Mouse (Mus musculus) left cerebral cortex, adult 2 months (tissue): ENCODE measurements at regions not wholly inside any gene's neighbourhood (a gene's known extent, or its start where the extent isn't known, plus 50 kb on each side); places are given as distances from the start of the nearest gene placed in this dataset.

Experiments used
- DNase-seq, 2 experiments: peaks; one replicate each; pipeline ENCODE4 v3.0.0; 2021 to 2022; ENCODE audit warnings: low spot score in 2 of 2, mixed read lengths in 1 of 2; ENCODE audit errors: extremely low spot score in 1 of 2
- H3K27ac ChIP-seq: fragments of 200-600 bp; 2 replicates; pipeline ENCODE4 v1.8.1; 2022
- H3K4me3 ChIP-seq: fragments of 200-600 bp; 2 replicates; pipeline ENCODE4 v1.8.1; 2022
- CTCF ChIP-seq: fragments of 200-600 bp; IDR thresholded peaks from 2 replicates; pipeline ENCODE4 v1.8.1; 2022; ENCODE audit warnings: antibody characterized with exemption, mild to moderate bottlenecking, moderate library complexity
- intact Hi-C: fragments of 180-260 bp; cut with DNase I; formaldehyde crosslinking; loops from one replicate; pipeline ENCODE4 v1.15.1; 2025

- Histone ChIP-seq H3K27ac (no peak overlapping the region), H3K4me3 (no peak overlapping the region)
- no peak for DNase-seq
- TF ChIP-seq CTCF: no peak
- intact Hi-C loops: no loop called here
Observed at GRCm38 (mm10) chr15:93705651-93706050, 110.0 kb upstream of the Prickle1 start.

GRCm38 (mm10) chr15:93705109-93705508 lies 109.4 kb upstream of the Prickle1 start:
- intact Hi-C loops: no loop called here
- H3K4me3 ChIP-seq: no peak overlapping the region

GRCm38 (mm10) chr15:93701017-93701416 lies 105.3 kb upstream of the Prickle1 start:
- TF ChIP-seq CTCF: no peak
- no peak for DNase-seq
- no peak overlapping the region for H3K27ac ChIP-seq
- H3K4me3 ChIP-seq: no peak overlapping the region
- intact Hi-C loops: no loop called here

More at GRCm38 (mm10) chr15:93705109-93705508, 109.4 kb upstream of the Prickle1 start:
- DNase-seq: no peak
- H3K27ac ChIP-seq: no peak overlapping the region
- TF ChIP-seq CTCF: no peak

GRCm38 (mm10) chr15:93699971-93700370 lies 104.3 kb upstream of the Prickle1 start:
- peak; percentile 38 for TF ChIP-seq CTCF
- no peak overlapping the region for H3K4me3 ChIP-seq
- H3K27ac ChIP-seq: no peak overlapping the region
- no peak for DNase-seq
- intact Hi-C loops: loop anchor here (5.0 kb wide), 1 partner anchor 132 kb away; no protein-coding TSS in a partner anchor

- TF ChIP-seq CTCF: no peak
- intact Hi-C loops: loop anchor here (5.0 kb wide), 1 partner anchor 134 kb away; no protein-coding TSS in a partner anchor
- Histone ChIP-seq H3K4me3 (no peak overlapping the region), H3K27ac (no peak overlapping the region; the same call in 1 of the 2 replicates)
- DNase-seq: no peak
Observed at GRCm38 (mm10) chr15:93698182-93698822, 102.6 kb upstream of the Prickle1 start.

GRCm38 (mm10) chr15:93690717-93691116 lies 95.0 kb upstream of the Prickle1 start:
- H3K4me3 ChIP-seq: no peak overlapping the region
- TF ChIP-seq CTCF: no peak
- intact Hi-C loops: loop anchor here (2.0 to 5.0 kb wide), 4 partner anchors 80 to 187 kb away; partner anchors contain the start of gene Prickle1
- DNase-seq: no peak
- H3K27ac ChIP-seq: peak overlapping the region; percentile 64

- TF ChIP-seq CTCF: no peak
- peak overlapping the region; percentile 72 for H3K27ac ChIP-seq
- no peak overlapping the region for H3K4me3 ChIP-seq
- intact Hi-C loops: loop anchor here (2.0 to 5.0 kb wide), 4 partner anchors 79 to 187 kb away; partner anchors contain the start of gene Prickle1
- DNase-seq: peak; percentile 42 to 56
Observed at GRCm38 (mm10) chr15:93690011-93690410, 94.3 kb upstream of the Prickle1 start.

GRCm38 (mm10) chr15:93686385-93686784 lies 90.7 kb upstream of the Prickle1 start:
- intact Hi-C loops: no loop called here
- Histone ChIP-seq H3K4me3 (no peak overlapping the region), H3K27ac (no peak overlapping the region)
- no peak for TF ChIP-seq CTCF
- DNase-seq: no peak

- no peak for TF ChIP-seq CTCF
- Histone ChIP-seq H3K27ac (no peak overlapping the region), H3K4me3 (no peak overlapping the region)
- intact Hi-C loops: no loop called here
- DNase-seq: no peak
Observed at GRCm38 (mm10) chr15:93681602-93682001, 85.9 kb upstream of the Prickle1 start.

- intact Hi-C loops: no loop called here
- no peak for TF ChIP-seq CTCF
- H3K27ac ChIP-seq: no peak overlapping the region
- H3K4me3 ChIP-seq: no peak overlapping the region
- DNase-seq: no peak
Observed at GRCm38 (mm10) chr15:93675624-93676023, 79.9 kb upstream of the Prickle1 start.

GRCm38 (mm10) chr15:93673976-93674375 lies 78.3 kb upstream of the Prickle1 start:
- intact Hi-C loops: no loop called here
- no peak for TF ChIP-seq CTCF
- Histone ChIP-seq H3K4me3 (no peak overlapping the region), H3K27ac (no peak overlapping the region)
- DNase-seq: no peak

GRCm38 (mm10) chr15:93663876-93664275 lies 68.2 kb upstream of the Prickle1 start:
- Histone ChIP-seq H3K4me3 (no peak overlapping the region), H3K27ac (no peak overlapping the region)
- no peak for DNase-seq
- intact Hi-C loops: no loop called here
- no peak for TF ChIP-seq CTCF

GRCm38 (mm10) chr15:93662601-93663000 lies 66.9 kb upstream of the Prickle1 start:
- Histone ChIP-seq H3K4me3 (no peak overlapping the region), H3K27ac (no peak overlapping the region)
- intact Hi-C loops: no loop called here
- TF ChIP-seq CTCF: no peak
- no peak for DNase-seq
